Mouse (Mus musculus): ENCODE data around the gene Hand2. TPM values are rescaled to one million over a fixed set of nuclear protein-coding genes. Genes with fewer than 3 reads are reported as not detected.

The Hand2 gene
- not detected in 2 replicates for total RNA-seq (2015; ENCODE audit: low replicate concordance)
- not detected in 2 replicates for total RNA-seq (2017; ENCODE audit: low replicate concordance)

GRCm38 (mm10) chr8:57320851-57321743, at the start of gene Hand2:
Hand2 (plus strand) TSS chr8:57320983.
- ATAC-seq (replicated peaks; ENCODE audit: low FRiP score, poor library complexity, severe bottlenecking) = no peak

- ATAC-seq (replicated peaks; ENCODE audit: low FRiP score, poor library complexity, severe bottlenecking) = no peak
Observed at GRCm38 (mm10) chr8:57273055-57273454, 47.7 kb upstream of the Hand2 start.

GRCm38 (mm10) chr8:57293441-57293840, 27.3 kb upstream of the Hand2 start:
- ATAC-seq (replicated peaks; ENCODE audit: low FRiP score, poor library complexity, severe bottlenecking) = no peak

DNA sequence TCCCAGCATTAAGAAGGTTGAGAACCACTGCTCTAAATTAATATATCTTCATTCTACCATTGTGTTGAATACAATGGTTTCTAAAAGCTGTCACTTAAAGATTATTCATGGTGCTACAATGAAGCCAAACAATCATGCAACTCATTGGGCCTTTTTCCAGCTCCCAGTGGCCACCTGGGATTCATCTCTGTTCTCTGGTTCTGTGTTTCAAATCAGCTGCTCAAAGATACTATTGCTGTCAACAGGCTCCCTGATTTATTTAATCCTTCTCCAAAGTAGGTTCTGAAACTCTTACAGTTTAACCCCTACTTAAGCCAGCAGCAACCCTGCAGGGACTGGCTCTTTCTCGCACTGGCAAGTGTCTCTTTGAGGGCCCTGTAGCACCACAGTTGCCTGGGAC, 17.3 kb upstream of the Hand2 start:
- ATAC-seq (replicated peaks; ENCODE audit: low FRiP score, poor library complexity, severe bottlenecking) = no peak

GRCm38 (mm10) chr8:57304944-57305343, 15.8 kb upstream of the Hand2 start:
- ATAC-seq (replicated peaks; ENCODE audit: low FRiP score, poor library complexity, severe bottlenecking) = no peak

DNA sequence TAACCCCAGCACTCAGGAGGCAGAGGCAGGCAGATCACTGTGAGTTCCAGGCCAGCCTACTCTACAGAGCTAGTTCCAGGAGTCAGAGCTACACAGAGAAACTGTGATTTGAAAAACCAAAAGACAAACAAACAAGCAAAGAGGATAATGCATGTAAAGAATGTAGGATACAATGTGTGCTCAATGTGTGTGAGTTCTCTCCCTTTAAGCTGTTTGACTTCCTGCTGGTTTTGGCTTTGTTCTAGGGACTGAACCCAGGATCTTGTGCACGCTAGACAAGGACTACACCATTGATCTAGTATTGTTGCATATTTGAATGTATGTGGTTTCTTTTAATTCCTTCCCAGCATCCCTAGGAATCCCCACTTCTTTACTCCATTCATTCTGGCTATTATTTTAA, 14.3 kb upstream of the Hand2 start:
- ATAC-seq (replicated peaks; ENCODE audit: low FRiP score, poor library complexity, severe bottlenecking) = no peak

DNA sequence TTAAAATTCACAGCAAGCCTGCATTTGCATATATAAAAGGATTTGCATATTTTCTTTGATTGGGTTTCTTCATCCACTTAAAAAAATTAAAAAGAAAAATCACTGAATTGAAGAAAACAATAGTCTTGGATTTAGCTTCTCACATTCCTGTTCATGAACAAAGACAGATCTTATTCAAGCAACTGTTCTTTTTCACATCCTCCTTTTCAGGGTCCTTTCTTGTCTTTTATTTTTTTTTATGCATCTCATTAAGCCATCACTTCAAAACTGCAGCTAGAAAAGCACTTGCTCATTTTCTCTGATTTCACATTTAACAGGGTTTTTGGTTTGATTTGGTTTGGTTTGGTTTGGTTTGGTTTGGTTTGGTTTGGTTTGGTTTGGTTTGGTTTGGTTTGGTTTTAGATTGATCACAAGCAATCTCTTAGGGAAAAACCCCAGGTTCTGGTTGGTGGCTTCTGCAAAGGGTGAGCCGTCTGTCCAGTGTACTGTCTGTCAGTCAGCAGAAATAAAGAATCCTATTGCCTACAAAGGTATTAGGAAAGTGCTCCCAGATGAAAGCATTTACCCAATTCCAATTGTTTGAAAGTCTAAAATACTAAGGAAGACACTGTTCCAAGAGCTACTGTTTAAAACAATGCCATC, 10.8 kb upstream of the Hand2 start:
- ATAC-seq (replicated peaks; ENCODE audit: low FRiP score, poor library complexity, severe bottlenecking) = no peak

DNA sequence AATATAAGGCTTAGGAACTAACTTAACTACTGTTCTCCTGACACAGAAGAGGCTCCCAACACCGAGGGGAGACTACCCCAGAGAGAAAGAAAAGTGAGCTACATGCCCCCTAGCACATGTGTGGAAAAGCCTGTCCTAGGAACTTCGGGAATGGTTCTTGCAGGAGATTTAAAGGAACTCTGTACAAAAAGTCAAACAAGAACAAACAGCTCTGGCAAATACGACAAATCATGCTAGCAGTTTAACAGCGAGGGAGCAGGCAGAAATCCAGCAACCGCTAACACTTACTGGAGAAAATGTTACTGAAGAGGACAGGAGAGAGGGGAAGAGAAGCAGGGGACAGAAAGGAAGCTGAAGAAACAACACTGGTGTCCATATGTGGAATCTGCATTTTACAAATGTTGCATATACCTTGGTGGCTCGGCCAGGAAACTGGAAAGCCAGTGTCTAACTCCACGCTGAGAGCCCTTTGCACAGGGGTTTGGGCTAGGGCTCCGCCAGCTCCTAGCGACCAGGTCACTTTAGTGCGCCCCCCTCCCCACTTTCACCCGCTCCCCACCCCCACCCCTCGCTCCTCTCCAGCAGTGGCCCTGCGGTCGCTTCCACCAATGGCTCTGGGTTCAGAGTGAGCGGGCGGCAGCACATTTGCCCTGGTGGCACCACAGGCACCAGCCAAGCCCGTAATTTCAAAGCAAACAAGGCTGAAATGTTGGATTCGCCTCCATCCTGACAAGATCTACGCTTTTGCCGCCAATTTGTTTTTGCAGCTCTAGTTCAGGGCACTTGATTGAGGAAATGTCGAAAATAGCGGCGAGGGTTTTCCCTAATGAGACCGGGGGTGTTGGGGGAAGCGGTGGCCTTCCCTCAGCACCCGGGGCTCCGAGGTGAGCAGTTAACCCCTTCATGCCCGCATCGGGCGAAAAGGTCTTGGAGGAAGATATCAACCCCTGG, 8.5 kb upstream of the Hand2 start:
- ATAC-seq (replicated peaks; ENCODE audit: low FRiP score, poor library complexity, severe bottlenecking) = no peak

DNA sequence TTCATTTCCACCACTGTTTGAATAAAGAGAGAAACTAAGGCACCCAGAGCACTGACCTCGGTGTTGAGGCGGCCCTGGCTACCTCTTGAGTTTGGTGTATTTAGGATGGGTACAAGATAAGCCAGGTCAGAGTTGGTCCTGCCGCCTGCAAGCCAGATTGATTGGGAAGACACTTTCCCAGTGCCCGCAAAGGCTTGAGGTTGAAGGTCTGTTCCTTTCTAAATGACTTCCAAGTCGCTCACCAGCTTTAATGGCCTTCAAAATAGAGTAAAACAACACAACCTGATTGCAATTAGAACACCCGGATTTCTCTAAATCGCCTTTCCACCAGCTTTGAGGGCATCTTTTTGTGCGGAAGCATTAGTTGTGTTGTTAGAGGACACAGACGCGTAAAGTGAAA, 7.2 kb upstream of the Hand2 start:
- ATAC-seq (replicated peaks; ENCODE audit: low FRiP score, poor library complexity, severe bottlenecking) = no peak

DNA sequence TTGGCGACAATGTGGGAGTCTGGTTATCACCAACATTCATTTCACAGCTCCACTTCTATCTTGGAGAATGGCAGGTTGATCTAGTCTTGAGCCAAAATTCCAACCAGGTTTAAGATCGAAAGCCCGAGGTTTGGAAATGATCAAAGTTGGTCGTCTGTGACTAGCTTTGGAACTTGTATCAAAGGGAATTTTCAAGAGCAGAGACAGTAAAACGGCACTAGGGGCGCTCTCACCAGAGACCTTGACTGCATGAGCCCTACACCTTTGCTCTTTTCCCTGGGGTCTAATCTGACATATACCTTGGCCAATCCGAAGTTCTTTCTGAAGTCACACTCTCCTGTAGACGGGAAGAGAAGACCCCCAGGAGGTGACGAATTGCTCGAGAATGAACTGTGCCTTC, 6.6 kb upstream of the Hand2 start:
- no peak for ATAC-seq (replicated peaks; ENCODE audit: low FRiP score, poor library complexity, severe bottlenecking)

DNA sequence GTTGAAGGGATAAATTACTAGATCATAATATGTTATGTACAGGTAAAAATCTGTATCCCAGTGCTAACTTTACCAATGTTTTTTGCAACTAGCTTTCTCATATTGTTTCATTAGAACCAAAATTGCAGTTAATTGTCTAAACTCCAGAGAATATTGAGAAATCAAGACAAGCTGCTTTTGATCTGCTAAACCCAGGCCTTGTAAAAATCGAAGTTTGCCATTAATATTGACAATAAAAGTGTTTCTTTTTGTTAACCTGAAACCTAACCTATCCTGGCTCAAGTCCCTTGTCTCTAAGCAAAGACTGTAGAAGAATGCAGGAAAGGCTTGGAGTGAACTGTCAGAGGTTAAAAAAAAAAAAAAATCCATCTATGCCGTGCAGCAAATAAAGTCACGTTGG, 5.3 kb upstream of the Hand2 start:
- ATAC-seq (replicated peaks; ENCODE audit: low FRiP score, poor library complexity, severe bottlenecking) = no peak

- ATAC-seq (replicated peaks; ENCODE audit: low FRiP score, poor library complexity, severe bottlenecking) = no peak
Observed at GRCm38 (mm10) chr8:57317107-57317506, 3.7 kb upstream of the Hand2 start.

DNA sequence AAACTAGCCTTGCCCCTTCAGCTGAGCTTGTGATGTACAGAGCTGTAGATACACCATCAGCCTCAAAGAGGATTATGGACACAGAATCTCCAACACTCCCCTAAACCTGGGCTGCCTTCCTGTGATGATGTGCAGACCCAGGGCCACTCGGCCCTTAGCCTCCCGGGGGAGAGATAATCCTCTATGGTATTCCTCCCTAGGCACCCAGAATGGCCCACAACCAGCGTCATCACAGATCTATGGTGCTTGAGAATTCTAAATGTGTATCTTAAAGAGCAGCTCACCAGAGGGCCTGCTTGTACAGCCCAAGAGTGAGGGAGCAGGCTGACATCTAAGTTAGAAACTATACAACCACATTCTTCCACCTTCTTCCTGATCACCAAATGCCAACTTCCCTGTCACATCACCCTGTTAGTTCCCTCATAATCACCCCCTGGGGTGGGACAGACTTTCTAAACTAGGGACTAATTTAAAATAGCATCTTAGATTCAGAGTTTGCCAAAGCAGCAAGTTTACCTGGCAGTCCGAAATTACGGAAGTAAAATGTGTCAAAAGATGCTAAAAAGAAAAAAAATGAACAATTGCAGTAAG, 2.8 kb upstream of the Hand2 start:
- ATAC-seq (replicated peaks; ENCODE audit: low FRiP score, poor library complexity, severe bottlenecking) = no peak

DNA sequence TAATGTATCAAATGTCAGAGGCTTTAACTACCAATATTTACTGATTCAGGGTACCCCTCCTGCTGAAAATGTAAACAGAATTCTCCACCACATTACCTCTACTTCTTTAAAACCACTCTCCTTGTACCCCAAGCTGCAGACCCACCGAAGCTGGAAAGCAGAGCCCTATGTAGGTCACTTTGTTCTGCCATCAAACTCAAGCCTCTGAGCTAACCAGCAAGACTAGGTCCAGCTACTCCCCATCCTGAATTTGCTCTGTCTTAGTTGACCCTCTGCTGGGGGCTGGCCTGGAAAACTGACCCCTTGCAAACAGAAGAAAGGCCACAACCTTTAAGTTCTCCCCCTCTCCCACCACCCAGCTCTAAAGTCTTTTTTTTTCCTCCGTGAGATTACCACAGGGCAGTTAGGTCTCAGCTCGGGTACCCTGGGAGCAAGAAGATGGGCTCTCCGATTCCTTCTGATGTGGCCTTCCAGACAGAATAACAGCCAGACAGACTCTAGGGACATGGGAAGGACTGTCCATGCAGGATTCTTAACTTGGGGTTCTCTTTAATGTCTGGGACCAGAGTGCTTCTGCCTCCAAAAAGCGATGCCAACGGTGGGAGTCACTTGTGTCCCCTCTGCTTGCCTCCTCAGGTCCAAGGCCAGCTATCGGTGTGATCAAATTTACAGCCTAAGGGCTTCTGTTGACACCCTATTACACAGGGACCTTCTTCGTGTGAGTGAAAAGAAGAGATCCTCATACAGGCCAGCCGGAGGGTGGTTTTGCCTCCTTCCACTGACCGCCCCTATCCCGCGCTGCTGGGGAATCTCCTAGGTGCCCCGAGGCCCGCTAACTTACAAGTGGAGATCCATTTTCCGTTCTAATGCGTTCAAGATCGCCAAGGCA, 1.4 kb upstream of the Hand2 start:
- ATAC-seq (replicated peaks; ENCODE audit: low FRiP score, poor library complexity, severe bottlenecking) = no peak

GRCm38 (mm10) chr8:57319981-57320585, 700 bp upstream of the Hand2 start:
- ATAC-seq (replicated peaks; ENCODE audit: low FRiP score, poor library complexity, severe bottlenecking) = no peak

DNA sequence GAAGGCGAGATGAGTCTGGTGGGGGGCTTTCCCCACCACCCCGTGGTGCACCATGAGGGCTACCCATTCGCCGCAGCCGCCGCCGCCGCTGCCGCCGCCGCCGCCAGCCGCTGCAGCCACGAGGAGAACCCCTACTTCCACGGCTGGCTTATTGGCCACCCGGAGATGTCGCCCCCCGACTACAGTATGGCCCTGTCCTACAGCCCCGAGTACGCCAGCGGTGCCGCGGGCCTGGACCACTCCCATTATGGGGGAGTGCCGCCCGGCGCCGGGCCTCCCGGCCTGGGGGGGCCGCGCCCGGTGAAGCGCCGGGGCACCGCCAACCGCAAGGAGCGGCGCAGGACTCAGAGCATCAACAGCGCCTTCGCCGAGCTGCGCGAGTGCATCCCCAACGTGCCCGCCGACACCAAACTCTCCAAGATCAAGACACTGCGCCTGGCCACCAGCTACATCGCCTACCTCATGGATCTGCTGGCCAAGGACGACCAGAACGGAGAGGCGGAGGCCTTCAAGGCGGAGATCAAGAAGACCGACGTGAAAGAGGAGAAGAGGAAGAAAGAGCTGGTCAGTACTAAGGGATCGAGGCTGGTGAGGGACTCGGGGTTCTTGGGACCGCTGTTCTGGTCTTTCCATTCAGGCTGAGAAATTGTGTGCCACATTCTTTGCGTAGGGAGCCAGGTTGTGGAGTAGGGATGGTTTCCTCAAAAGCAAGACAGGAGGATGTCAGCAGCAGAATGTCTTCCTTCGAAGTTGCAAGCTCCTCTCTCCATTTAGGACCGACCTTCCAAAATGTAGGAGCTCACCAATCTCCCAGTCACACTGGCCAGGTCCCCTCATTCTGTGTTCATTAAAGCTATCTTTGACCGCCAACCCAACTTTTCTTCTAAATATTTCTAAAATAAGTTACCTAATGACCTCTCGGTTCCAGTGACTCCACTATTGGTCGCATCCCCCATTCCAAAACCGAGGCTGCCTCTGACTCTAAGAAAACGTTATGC, 1.4 kb downstream of the Hand2 start:
- ATAC-seq (replicated peaks; ENCODE audit: low FRiP score, poor library complexity, severe bottlenecking) = no peak

All from erythroid progenitor cell, adult 5-6 weeks (primary cell).